Mouse (Mus musculus): ENCODE data around the gene Zdhhc14. TPM values are rescaled to one million over a fixed set of nuclear protein-coding genes. Genes with fewer than 3 reads are reported as not detected.

Gene Zdhhc14
- 0.57 to 1.3 TPM (median 1.3 TPM) in 3 replicates for total RNA-seq (2017)

DNA sequence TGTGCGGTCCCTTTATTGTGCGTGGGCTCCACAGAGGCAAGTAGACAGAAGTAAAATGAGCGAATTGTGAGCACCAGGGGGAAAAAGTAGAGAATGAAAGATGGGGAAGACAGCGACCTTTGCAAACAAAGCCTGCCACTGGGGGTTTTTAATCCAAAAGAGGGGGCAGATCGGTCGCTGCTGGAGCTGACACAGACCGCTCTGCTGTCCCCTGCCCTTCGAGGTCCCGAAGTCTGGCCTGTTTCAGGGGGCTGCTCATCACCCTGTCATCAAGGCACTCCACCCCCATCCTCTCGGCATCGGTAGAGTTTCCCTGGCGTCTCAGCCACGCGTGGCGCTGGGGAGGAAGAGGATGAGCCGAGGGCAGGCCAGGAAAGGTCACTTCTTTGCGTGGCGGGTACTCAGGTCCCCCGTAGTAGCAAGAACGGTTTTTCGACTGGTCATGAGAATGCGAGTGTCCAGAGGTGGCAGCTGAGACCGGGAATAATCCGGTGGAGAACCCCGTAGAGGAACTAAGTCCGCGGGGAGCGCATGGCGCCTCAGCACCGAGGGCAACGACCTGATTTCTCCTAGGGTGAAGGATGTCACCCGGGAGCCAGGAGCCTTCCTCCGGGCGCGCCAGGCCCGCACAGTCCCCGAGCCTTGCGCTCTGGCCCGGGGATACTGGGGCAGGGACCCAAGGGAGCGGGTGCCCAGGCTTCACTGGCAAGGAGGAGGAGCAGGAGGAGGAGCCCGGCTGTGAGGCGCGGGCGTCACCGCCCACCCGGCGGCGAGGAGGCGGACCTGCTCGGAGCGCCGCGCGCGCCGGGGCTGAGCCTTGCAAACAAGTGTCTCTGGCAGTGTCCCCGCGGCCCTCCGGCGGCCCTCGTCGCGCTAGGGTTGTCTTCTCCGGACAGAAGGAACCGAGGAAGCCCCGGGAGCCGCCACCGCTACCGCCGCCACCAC, at the start of gene Zdhhc14:
Gene Zdhhc14 (plus strand): TSS at position 757 of the 945 bp plus-strand sequence.
- ATAC-seq (replicated peaks; ENCODE audit: insufficient number of reproducible peaks, low FRiP score, low TSS enrichment, poor library complexity, severe bottlenecking) = peak; percentile 57

DNA sequence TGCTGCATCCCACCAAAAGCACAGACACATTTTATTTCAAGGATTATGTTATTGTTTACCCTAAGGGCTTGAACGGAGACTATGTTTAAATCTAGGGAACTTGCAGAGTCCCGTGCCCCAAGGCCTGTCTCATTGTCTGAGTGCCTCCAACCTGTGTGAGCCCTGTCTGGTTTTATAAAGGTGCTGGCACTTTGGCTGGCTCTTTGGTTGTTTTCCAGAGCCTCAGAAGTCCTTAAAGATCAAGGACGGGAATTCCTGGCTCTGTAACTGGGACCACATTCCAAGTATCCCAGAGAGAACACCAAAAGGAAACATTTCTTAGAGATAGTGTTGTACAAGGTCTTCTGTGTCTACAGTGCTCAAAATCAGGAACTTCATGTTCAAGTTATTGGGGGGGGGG, 49.1 kb upstream of the Zdhhc14 start:
- ATAC-seq (replicated peaks; ENCODE audit: insufficient number of reproducible peaks, low FRiP score, low TSS enrichment, poor library complexity, severe bottlenecking) = no peak

DNA sequence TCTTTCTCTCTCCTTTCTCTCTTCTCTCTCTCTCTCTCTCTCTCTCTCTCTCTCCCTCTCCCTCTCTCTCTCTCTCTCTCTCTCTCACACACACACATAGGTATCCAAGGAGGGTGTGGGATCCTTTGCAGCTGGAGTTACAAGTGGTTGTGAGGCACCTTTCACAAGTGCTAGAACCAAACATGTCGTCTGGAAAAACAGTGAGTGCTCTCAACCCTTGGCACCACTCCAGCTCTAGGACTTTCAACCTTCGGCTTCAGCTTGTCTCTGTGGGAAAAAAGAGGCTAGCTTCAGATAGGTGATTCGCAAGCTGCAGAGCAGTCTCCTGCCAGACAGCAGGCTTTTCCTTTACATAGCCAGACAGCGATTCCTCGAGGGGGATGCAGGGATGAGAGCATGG, 48.6 kb upstream of the Zdhhc14 start:
- no peak for ATAC-seq (replicated peaks; ENCODE audit: insufficient number of reproducible peaks, low FRiP score, low TSS enrichment, poor library complexity, severe bottlenecking)

DNA sequence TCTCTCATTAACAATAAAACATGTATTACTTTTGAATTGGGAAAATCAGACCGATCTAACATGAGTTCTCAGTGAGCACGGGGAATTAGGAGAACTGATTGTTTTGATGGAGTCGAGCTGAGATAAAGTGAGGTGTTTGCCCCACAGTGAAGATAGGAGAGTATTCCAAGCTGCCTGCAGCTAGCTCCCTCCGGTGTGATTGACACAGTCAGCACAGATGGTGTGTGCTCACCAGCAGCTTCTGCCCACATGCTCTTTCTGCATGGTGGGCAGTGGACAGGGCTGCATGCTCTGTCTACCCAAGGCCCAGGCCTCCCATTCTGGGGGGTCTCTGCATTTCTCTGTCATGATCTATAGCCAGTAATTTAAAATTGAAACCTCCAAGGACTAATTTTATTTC, 38.7 kb upstream of the Zdhhc14 start:
- no peak for ATAC-seq (replicated peaks; ENCODE audit: insufficient number of reproducible peaks, low FRiP score, low TSS enrichment, poor library complexity, severe bottlenecking)

DNA sequence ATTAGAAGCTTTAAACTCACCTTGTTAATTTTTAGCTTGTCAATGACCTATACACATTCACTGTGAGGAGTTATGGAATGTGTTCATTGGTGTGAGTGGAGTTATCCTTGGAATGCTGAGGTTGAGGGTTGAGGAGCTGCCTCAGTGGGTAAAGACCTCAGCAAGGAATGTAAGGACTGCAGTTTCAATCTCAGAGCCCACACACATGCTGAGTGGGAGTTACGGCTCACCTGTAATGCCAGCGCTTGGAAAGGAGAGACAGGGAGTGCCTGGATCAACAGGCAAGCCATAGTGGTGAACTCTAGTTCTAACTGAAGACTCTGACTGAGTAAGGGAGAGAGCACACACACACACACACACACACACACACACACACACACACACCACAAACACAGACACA, 28.4 kb upstream of the Zdhhc14 start:
- ATAC-seq (replicated peaks; ENCODE audit: insufficient number of reproducible peaks, low FRiP score, low TSS enrichment, poor library complexity, severe bottlenecking) = no peak

DNA sequence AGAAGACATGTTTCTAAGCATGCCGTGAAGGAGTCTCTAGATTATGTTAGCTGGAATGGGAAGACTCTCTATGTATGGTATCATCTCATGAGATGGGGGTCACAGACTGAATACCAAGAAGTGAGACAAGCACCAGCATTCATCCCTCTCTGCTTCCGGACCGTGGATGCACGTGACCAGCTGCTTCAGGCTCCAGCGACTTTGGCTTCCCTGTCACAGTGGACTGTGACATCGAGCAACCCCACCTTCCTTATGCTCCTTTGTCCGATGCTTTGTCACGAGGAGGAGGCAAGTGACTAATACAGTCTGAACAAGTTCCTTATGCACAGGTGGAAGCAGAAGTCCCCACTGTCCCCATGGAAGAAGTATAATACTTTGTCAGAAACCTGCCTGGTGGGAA, 25.6 kb upstream of the Zdhhc14 start:
- ATAC-seq (replicated peaks; ENCODE audit: insufficient number of reproducible peaks, low FRiP score, low TSS enrichment, poor library complexity, severe bottlenecking) = no peak

DNA sequence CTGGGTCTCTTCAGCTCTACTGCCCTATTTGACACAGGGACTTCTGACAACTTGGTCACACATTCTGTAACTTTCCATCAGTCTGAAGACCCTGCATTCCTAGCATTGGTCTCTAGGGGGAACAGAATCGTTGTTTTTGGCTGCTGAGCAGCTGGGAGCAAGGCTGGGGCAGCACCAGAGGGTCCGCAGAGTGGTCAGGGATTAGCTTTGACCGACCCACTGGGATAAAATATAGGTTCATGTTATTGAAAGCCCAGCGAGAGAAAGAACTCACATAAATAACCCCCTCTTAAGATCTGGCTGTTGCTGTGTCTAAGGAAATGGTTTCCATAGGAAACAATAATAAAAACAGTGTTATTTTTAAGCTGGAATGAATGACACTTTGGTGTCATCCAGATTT, 25.2 kb upstream of the Zdhhc14 start:
- no peak for ATAC-seq (replicated peaks; ENCODE audit: insufficient number of reproducible peaks, low FRiP score, low TSS enrichment, poor library complexity, severe bottlenecking)

DNA sequence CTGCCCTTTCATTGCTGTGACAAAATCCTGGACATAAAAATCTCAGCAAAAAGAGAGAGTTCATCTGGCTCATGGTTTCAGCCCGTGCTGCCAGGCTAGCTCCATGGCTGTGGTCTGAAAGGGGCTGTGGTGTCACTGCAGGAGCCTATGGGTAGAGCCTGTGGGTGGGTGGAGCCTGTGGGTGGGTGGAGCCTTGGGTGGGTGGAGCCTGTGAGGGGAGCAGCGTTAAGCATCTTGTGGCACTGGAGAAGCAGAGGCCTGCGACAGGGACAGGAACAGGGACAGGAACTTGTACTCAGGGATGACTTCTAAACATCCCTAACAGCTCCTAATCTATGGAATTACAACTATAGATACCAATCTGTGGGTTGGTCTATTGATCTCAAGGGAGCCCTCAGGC, 20.1 kb upstream of the Zdhhc14 start:
- ATAC-seq (replicated peaks; ENCODE audit: insufficient number of reproducible peaks, low FRiP score, low TSS enrichment, poor library complexity, severe bottlenecking) = no peak

DNA sequence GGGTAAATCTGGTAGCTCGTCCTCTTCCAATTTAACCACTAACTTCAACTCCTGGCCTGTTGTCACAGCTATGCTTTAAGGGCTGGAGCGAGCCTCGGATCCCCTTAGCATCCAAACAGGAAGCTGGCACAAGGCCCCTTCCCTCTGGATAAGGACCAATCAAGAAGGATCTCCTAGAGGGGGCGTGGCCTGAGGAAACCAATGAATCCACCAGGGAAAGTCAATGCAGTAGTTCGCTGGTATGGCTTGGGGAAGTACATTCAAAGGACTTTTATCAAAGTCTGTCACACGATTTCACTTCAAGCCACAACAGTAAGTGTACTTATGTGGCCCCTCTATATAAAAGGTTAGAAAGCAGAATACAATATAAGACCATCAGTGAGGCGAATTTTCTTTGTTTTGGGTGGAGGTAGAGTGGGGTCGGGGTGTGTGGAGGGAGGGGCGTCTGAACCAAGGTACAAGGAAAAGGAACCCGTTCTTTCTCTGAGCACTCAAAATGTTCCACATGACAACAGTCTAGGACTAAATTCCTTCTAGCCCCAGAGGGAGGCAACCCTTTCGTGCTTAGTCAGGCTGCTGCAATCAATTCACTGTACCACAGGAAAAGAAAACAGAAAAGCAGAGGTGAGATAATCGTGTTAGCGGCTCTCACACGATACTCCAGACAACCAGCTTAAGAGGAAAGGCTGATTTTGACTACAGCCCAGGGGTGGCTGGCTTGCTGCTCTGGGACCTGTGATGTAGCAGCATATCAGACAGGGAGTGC, 16.2 kb upstream of the Zdhhc14 start:
- ATAC-seq (replicated peaks; ENCODE audit: insufficient number of reproducible peaks, low FRiP score, low TSS enrichment, poor library complexity, severe bottlenecking) = no peak

DNA sequence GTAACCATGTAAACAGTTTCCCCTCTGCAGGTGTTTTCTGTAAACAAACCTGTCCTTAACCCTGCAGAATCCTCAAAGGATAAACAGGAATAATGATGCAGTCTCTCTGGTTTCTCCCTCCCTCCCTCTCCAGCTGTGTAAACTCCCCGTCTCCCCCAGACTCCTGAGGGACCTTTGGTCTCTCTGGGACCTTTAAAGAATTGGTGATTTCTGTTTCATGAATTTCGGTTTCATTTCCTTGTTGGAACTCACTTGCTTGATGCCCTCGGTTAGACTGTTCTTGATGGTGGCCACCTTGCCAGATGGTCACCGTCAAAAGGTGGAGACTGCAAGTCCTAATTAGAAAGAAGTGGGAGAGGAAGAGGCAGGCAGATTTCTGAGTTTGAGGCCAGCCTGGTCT, 8.9 kb upstream of the Zdhhc14 start:
- ATAC-seq (replicated peaks; ENCODE audit: insufficient number of reproducible peaks, low FRiP score, low TSS enrichment, poor library complexity, severe bottlenecking) = no peak

DNA sequence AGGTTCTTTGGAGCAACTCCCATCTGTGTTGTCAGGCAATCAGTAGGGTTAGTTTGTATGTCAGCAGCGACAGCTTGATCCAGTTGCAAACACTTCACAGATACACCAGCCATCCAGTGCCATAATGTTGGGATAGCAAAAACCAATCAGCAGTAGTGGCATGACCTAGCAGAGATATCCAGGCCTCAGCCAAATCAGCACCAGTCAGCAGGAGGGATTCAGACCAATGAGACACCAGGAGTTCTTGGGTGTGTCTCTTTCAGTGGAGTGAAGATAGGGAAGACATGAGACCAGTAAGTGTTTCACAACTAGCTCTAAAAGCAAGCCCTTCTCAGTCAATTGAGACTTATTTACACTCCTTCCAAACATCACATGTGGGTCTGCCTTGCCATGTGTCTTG, 7.7 kb upstream of the Zdhhc14 start:
- no peak for ATAC-seq (replicated peaks; ENCODE audit: insufficient number of reproducible peaks, low FRiP score, low TSS enrichment, poor library complexity, severe bottlenecking)

DNA sequence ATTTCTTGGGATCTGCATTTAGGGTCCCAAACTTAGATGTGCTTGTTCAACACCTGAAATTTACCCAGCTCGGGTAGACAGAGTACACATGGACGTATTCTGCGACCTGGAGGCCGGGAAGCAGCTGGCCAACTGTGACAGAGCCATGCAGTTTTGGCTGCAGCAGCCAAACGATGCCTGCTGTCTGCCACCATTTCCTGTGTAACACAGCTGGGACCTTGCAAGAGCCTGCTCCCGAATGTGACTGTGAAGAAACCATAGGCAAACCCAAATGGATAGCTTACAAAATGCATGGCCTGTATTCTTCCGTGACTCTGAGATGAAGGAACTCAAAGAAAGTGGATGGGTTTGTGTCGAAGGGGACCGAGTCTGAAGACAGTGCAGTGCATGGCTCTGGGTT, 4.2 kb upstream of the Zdhhc14 start:
- ATAC-seq (replicated peaks; ENCODE audit: insufficient number of reproducible peaks, low FRiP score, low TSS enrichment, poor library complexity, severe bottlenecking) = no peak

DNA sequence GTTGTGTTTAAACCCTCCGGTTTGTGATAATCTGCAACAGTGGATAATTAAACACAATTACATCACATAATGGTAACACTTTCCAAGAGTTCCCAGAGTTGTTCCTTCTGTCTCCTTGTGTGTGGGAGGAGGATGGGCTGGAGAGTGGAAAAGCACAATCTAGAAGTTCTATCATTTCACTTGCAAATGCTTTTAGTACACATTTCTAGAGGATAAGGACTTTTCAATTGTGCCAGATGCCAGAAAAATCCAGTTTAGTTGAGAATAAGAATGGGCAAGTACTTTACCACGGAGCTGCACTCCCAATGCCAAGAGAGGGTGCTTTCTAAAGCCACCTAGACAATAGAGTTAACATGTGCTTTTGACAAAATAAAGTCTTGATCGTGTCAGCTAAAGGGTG, 2.0 kb upstream of the Zdhhc14 start:
- ATAC-seq (replicated peaks; ENCODE audit: insufficient number of reproducible peaks, low FRiP score, low TSS enrichment, poor library complexity, severe bottlenecking) = no peak

DNA sequence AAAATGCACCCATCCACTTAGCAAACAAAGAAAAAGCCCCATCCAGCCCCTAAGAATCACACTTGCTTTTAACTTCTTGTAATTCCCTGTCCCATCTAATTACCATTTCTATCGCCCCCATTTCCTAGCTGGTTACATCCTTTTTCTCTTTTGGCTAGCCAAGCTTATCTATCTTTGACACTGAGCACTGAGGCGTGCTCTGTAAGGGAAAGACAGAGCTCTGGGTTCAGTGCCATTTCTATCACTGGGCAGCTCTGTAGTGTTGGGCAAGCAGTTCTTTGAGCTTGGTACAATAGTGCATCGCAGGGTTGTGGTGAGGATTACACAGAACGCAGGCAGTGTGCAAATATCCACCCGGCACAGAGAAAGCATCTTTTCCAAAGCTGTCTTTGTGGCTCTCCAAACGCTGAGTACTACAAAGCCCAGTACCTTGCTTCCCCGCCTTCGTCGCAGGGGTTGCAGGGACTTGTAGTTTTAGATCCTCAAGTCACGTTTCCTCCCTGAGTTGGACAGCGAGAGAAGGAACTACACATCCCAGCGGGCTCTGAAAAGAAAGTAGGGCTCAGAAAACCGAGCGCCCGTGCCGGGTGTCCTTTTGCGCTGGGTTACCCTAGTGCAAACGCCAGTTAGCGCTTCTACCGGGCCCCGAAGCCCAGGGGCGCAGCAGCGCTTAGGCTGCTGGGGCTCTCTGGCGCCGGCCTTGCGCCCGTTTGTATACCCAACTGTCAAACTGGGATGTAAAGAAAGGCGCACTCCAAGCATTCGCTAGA, 1.1 kb upstream of the Zdhhc14 start:
- peak; percentile 92 for ATAC-seq (replicated peaks; ENCODE audit: insufficient number of reproducible peaks, low FRiP score, low TSS enrichment, poor library complexity, severe bottlenecking)

DNA sequence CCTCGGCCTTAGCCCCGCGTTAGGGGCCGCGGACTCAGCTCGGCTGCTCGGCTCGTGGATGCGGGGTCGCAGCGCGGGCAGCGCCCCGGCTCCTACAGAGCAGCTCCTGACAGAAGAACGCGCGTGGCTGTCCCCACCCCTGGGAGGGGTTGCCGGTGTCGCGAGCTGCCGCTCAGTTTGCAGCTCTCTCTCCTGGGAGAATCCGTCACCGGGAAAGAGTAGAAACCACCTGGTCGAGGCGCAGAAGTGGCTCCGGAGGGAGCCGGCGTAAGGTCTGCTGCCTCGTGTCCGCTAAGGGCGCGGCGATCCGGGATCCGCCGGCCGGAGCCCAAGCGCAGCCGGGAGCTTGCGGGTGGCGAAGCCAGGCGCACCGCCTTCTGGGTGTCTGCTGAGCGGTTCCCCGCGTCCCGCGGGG, 396 bp downstream of the Zdhhc14 start:
- no peak for ATAC-seq (replicated peaks; ENCODE audit: insufficient number of reproducible peaks, low FRiP score, low TSS enrichment, poor library complexity, severe bottlenecking)

DNA sequence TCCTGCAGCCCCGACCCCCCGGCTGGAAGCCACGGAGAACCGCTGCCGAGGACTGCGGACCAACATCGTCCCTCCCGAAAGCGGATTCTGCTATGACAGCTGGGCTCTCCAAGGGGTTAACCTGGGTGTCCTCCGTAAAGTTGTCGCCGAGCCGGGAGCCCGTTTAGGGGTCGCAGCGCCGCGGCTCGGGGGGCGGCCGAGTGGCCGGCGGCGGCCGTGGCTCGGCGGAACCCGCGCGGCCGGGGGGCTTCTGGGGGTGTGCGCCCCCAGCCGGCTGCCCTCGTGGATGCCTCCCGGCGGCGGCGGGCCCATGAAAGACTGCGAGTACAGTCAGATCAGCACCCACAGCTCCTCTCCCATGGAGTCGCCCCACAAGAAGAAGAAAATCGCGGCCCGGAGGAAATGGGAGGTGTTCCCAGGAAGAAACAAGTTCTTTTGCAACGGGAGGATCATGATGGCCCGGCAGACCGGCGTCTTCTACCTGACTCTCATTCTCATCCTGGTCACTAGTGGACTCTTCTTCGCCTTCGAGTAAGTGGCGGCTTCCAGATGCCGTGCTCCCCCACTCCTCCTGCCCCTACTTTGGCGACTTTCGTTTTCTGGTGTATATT, 909 bp downstream of the Zdhhc14 start:
- ATAC-seq (replicated peaks; ENCODE audit: insufficient number of reproducible peaks, low FRiP score, low TSS enrichment, poor library complexity, severe bottlenecking) = no peak

DNA sequence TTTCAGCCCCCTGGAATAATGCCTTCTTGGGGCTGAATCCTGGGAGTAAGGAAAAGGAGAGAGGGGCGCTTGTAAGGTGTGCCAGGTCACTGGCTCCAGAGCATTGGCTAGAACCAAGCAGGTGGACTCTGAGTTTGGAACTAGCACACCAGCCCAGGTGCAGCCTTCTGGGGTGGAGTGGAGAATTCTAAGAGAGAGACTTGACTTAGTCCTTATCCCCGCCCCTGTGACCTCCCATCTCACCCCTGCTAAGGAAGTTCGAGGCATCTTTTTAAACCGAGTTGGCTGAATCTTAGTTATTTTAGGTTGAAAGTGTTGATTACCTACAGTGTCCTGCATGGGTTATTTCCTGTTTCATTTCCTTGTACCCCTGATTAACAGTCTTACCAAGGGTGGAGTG, 1.5 kb downstream of the Zdhhc14 start:
- ATAC-seq (replicated peaks; ENCODE audit: insufficient number of reproducible peaks, low FRiP score, low TSS enrichment, poor library complexity, severe bottlenecking) = no peak

DNA sequence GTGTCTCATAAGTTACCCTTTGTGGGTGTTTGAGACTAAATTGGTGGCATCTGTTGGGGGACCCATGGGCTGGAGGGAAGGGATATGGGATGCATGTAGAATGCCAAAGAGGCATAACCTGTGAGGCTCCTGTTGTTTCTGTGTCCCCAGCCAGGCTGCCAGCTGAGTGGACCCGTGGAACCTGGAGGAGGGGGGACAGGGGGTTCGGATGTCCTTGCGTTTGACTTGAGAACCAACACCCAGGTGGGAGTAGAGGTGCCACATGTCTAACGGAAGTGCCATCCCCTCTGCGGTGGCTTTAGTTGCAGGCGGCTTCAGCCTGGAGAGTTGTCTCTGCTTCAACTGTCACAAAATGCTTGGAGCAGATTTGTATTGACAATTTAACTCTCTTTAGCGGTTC, 2.5 kb downstream of the Zdhhc14 start:
- no peak for ATAC-seq (replicated peaks; ENCODE audit: insufficient number of reproducible peaks, low FRiP score, low TSS enrichment, poor library complexity, severe bottlenecking)

DNA sequence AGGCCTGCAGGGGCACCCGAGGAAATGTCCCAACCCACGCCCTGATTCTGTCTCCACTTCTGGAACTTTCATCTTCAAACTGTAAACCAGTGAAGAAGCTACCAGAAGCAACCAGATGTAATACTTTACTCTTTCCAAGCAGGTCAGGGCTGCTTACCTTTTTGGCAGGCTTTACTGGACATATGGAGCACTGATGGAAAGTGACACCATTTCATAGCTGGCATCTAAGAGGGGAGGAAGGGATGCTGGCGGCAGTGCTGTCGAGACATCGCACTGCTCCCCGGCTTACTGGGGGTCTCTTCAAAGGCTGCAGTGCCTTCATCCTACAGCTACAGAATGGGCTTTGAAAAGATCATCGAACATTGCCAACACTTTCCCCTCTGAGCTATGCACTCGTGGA, 5.3 kb downstream of the Zdhhc14 start:
- ATAC-seq (replicated peaks; ENCODE audit: insufficient number of reproducible peaks, low FRiP score, low TSS enrichment, poor library complexity, severe bottlenecking) = no peak

Measured in monocyte, adult 5-6 weeks (primary cell).